Mouse (Mus musculus) mammary gland, adult 2 months (tissue): ENCODE data around the gene Stim1. TPM values are rescaled to one million over a fixed set of nuclear protein-coding genes. Genes with fewer than 3 reads are reported as not detected.

Experiments
- polyA plus RNA-seq: library from polyadenylated mRNA; depleted of rRNA; stranded (reverse); fragments of >200 nt; gene quantifications from 2 replicates; pipeline ENCODE4 v1.2.3, GENCODE M21; 2012; ENCODE audit warnings: low replicate concordance; rRNA removed

Gene Stim1
- 97.0 and 125 TPM in 2 replicates for polyA plus RNA-seq

DNA sequence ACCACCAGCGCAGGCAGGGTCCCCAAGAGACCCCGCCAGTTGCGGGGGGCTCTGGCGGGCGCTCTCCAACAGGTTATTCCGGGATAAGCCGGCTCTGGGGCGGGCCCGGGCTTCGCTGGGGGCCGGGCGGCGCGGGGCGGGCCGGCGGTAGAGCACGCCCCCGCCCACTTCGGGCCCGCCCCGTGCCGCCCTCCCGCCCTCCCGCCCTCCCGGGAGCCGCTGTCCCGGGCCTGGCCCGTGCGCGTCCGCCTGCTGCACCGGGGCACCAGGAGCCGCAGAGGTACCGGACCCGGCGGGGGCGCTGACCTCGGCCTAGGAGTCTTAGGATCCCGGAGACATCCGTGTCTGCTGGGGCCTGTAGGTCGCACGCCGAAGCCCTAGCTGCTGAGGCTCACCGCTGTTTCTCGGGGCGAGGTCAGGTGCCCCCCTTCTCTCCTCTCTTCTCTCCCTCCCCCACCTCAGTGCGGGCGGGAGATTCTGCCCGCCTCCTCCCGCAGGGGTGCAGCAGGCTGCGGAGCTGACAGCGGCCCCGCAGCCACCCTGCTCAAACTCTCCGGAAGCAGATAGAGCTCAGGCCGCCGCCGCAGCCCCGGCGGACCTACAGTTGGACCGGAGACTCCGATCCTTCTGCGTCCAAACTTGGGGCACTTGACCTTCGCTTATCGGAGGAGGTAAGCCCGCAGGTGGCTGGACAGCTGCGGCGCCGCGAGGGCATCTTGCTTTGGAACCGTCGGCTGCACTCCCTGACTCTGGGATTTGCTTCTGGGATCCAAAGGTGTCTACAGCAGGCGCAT, at the start of gene Stim1:
Stim1 (plus strand) TSS at position 206 of the 794 bp plus-strand sequence.

DNA sequence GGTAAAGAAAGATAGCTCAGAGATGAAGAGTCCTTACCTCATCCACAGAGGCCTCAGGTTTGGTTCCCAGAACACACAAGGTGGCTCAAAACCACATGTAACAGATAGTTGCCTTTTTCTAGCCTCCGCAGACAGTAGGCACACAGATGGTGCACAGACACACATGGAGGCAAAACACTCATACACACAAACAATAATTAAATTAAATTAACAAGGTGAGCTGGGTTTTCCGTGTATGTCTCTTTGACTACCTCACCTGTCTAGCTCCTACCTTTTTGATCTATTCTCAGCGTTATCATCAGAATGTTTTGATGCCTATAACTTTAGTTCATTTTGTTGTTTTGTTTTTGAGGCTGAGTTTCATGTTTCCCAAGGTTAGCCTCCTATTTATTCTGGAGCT, 11.7 kb upstream of the Stim1 start, which contains the start of gene Rhog:
Rhog (minus strand) TSS at position 101 of the 400 bp plus-strand sequence.

DNA sequence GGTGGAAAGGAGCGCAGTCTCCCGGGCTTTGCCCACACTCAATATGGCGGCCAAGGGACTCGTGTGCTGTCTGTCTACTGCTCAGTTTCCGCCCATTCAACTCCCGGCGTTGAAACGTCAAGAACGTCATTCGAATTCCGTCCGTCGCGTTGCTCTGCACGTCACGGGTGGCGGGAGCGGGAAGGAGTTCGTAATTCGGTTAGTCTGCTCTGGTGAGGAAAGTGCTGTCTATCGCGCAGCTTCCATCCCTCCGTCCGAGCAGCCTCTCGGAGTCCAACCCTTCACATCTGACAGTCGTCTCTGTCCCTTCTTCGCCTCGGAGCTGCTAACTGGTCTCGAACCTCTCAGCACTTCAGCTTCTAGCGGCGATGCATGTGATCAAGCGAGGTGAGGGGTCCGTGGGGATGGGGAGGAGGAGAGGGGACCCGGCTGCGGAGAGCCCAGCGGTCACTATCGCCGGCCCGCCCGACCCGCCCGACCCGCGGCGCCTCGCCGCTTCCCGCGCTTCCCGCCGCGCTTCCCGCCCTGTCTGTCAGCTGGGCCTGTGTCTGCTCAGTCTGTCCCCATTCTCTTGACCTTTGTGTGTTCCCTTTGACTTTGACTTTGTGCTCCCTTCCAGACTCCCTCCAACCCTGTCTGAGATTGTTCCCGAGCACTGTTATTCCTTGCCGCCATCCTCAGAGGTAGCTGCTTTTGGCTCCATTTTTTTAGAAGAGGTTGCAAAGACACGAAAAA, 174.2 kb downstream of the Stim1 start, which contains the start of gene Rrm1:
Rrm1 (plus strand) TSS at position 39 of the 735 bp plus-strand sequence.

DNA sequence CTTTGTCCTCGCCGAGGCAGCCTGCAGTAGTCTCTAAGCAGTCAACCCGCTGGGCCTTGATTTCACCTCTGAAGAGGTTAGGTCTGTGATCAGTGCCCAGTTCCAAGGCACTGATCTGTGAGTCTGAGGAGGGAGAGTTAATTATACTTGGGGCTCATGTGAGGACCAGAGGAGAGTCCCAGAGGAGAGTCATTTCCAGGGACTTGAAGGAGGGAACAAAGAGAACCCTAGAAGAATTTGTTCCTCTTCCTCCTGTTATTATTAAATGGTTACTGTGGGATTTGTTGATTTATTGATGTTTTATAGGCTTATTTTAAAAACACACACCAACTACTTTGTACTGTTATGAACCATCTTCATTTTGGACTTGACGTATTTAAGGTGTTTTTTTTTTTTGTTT, 214.0 kb downstream of the Stim1 start, which contains the start of gene Olfr543:
Olfr543 (minus strand) TSS at position 101 of the 400 bp plus-strand sequence.

Other genes starting within 250 kb of the Stim1 start
- 18.8 and 23.5 TPM in 2 replicates for gene Il18bp, start 249.1 kb upstream of the Stim1 start, polyA plus RNA-seq
- 12.6 and 30.7 TPM in 2 replicates for gene Rnf121, start 202.3 kb upstream of the Stim1 start, polyA plus RNA-seq
- gene Xndc1, start 202.3 kb upstream of the Stim1 start, polyA plus RNA-seq = 20.6 and 21.7 TPM in 2 replicates
- 4.1 and 4.3 TPM in 2 replicates for gene Xntrpc, start 202.1 kb upstream of the Stim1 start, polyA plus RNA-seq
- 0.73 TPM in 1 of 2 replicates, not detected in the other for gene Trpc2, start 184.7 kb upstream of the Stim1 start, polyA plus RNA-seq
- gene Art1, start 166.1 kb upstream of the Stim1 start, polyA plus RNA-seq = 0.29 and 82.2 TPM in 2 replicates
- gene Art5, start 158.3 kb upstream of the Stim1 start, polyA plus RNA-seq = 0.24 and 6.7 TPM in 2 replicates
- gene Chrna10, start 151.0 kb upstream of the Stim1 start, polyA plus RNA-seq = not detected in 2 replicates
- gene Nup98, start 57.6 kb upstream of the Stim1 start, polyA plus RNA-seq = 14.6 and 17.4 TPM in 2 replicates
- gene Pgap2, start 57.6 kb upstream of the Stim1 start, polyA plus RNA-seq = 125 and 155 TPM in 2 replicates
- 106 and 133 TPM in 2 replicates for gene Rhog, start 11.8 kb upstream of the Stim1 start, polyA plus RNA-seq
- 4.9 and 10.0 TPM in 2 replicates for gene Rrm1, start 173.9 kb downstream of the Stim1 start, polyA plus RNA-seq
- gene Olfr543, start 213.9 kb downstream of the Stim1 start, polyA plus RNA-seq = not detected in 2 replicates
- gene Olfr544, start 220.5 kb downstream of the Stim1 start, polyA plus RNA-seq = not detected in 2 replicates
- not detected in 2 replicates for gene Olfr545, start 231.8 kb downstream of the Stim1 start, polyA plus RNA-seq